Mouse (Mus musculus): ENCODE measurements around the gene Oxa1l. TPM values are rescaled to one million over a fixed set of nuclear protein-coding genes. Genes with fewer than 3 reads are reported as not detected.

The Oxa1l gene
- polyA plus RNA-seq (2015; fragmentation: Nextera tagmentation; extraction: Ambion mirVana) = 21.4 and 22.3 TPM in 2 replicates

- Histone ChIP-seq H3K4me1 (replicated peaks) (peaks cover 25% of the 10 kb centered on the region), H3K9ac (peak within 1 kb of the TSS; percentile 92), H3K4me3 (replicated peaks) (peak within 1 kb of the TSS; percentile 96), H3K36me3 (peaks cover 28% of the 10 kb centered on the region), H3K27ac (peak within 1 kb of the TSS; percentile 72), H3K4me2 (peak within 1 kb of the TSS; percentile 81), H3K9me3 (replicated peaks) (no peaks in the 10 kb centered on the region), H3K27me3 (no peaks in the 10 kb centered on the region)
- WGBS (ENCODE audit: insufficient replicate concordance) = under 1% methylated on average over 48 of the region's 48 CpGs
- ATAC-seq (ENCODE audit: low read depth) = peak; percentile 86
- peak; percentile 90 for DNase-seq
These were observed at the start of gene Oxa1l for GRCm38 (mm10) chr14:54360577-54361340. TSS of gene Oxa1l (plus strand) at chr14:54360834.

- Histone ChIP-seq H3K4me3 (replicated peaks) (no peak overlapping the region), H3K4me2 (no peak overlapping the region), H3K9ac (no peak overlapping the region), H3K36me3 (no peaks in the 10 kb centered on the region), H3K4me1 (replicated peaks) (no peaks in the 10 kb centered on the region), H3K27me3 (no peaks in the 10 kb centered on the region), H3K9me3 (replicated peaks) (no peaks in the 10 kb centered on the region), H3K27ac (no peak overlapping the region)
- ATAC-seq (ENCODE audit: low read depth) (no peak), DNase-seq (no peak)
- WGBS (ENCODE audit: insufficient replicate concordance) = 38% methylated on average over 3 of the region's 3 CpGs
These were observed 48.9 kb upstream of the Oxa1l start for GRCm38 (mm10) chr14:54311763-54312162.

- H3K9me3 ChIP-seq (replicated peaks) = no peaks in the 10 kb centered on the region
- no peaks in the 10 kb centered on the region for H3K4me1 ChIP-seq (replicated peaks)
- H3K27me3 ChIP-seq = no peaks in the 10 kb centered on the region
- ATAC-seq (ENCODE audit: low read depth) (no peak), DNase-seq (no peak)
- no peaks in the 10 kb centered on the region for H3K36me3 ChIP-seq
- H3K9ac ChIP-seq = no peak overlapping the region
- no peak overlapping the region for H3K4me3 ChIP-seq (replicated peaks)
- H3K4me2 ChIP-seq = no peak overlapping the region
- no peak overlapping the region for H3K27ac ChIP-seq
- 61% methylated on average over 18 of the region's 18 CpGs for WGBS (ENCODE audit: insufficient replicate concordance)
These were observed 38.9 kb upstream of the Oxa1l start for GRCm38 (mm10) chr14:54321556-54322376.

- Histone ChIP-seq H3K4me2 (no peak overlapping the region), H3K27ac (no peak overlapping the region), H3K4me1 (replicated peaks) (no peaks in the 10 kb centered on the region), H3K36me3 (no peaks in the 10 kb centered on the region), H3K9me3 (replicated peaks) (no peaks in the 10 kb centered on the region), H3K4me3 (replicated peaks) (no peak overlapping the region), H3K9ac (no peak overlapping the region), H3K27me3 (no peaks in the 10 kb centered on the region)
- DNase-seq = no peak
- 55% methylated on average over 5 of the region's 5 CpGs for WGBS (ENCODE audit: insufficient replicate concordance)
- ATAC-seq (ENCODE audit: low read depth) = no peak
These were observed 36.1 kb upstream of the Oxa1l start for GRCm38 (mm10) chr14:54324486-54324885.

- no peak for ATAC-seq (ENCODE audit: low read depth)
These were observed 32.1 kb upstream of the Oxa1l start for GRCm38 (mm10) chr14:54328548-54328947.

GRCm38 (mm10) chr14:54329201-54329600 is 31.4 kb upstream of the Oxa1l start:
- DNase-seq (no peak), ATAC-seq (ENCODE audit: low read depth) (no peak)
- H3K36me3 ChIP-seq = no peaks in the 10 kb centered on the region
- H3K9me3 ChIP-seq (replicated peaks) = no peaks in the 10 kb centered on the region
- 30% methylated on average over 9 of the region's 9 CpGs for WGBS (ENCODE audit: insufficient replicate concordance)
- no peaks in the 10 kb centered on the region for H3K4me1 ChIP-seq (replicated peaks)
- H3K27ac ChIP-seq = no peak overlapping the region
- H3K4me2 ChIP-seq = no peak overlapping the region
- H3K27me3 ChIP-seq = 0 out of 2 replicates have a peak, but pooled peaks cover 4% of the 10 kb centered on the region
- H3K4me3 ChIP-seq (replicated peaks) = no peak overlapping the region
- H3K9ac ChIP-seq = no peak overlapping the region

More at GRCm38 (mm10) chr14:54328548-54328947, 32.1 kb upstream of the Oxa1l start:
- Histone ChIP-seq H3K9ac (no peak overlapping the region), H3K4me3 (replicated peaks) (no peak overlapping the region), H3K36me3 (no peaks in the 10 kb centered on the region), H3K4me1 (replicated peaks) (no peaks in the 10 kb centered on the region), H3K27me3 (0 out of 2 replicates have a peak, but pooled peaks cover 4% of the 10 kb centered on the region), H3K9me3 (replicated peaks) (no peaks in the 10 kb centered on the region), H3K4me2 (no peak overlapping the region), H3K27ac (no peak overlapping the region)
- WGBS (ENCODE audit: insufficient replicate concordance) = 59% methylated on average over 2 of the region's 2 CpGs
- DNase-seq = no peak

GRCm38 (mm10) chr14:54331178-54331577 is 29.5 kb upstream of the Oxa1l start:
- no peaks in the 10 kb centered on the region for H3K9me3 ChIP-seq (replicated peaks)
- DNase-seq (no peak), ATAC-seq (ENCODE audit: low read depth) (no peak)
- H3K4me3 ChIP-seq (replicated peaks) = no peak overlapping the region
- no peaks in the 10 kb centered on the region for H3K36me3 ChIP-seq
- H3K4me2 ChIP-seq = no peak overlapping the region
- H3K9ac ChIP-seq = no peak overlapping the region
- H3K27me3 ChIP-seq = 0 out of 2 replicates have a peak, but pooled peaks cover 4% of the 10 kb centered on the region
- WGBS (ENCODE audit: insufficient replicate concordance) = 76% methylated on average over 1 of the region's 1 CpGs
- no peak overlapping the region for H3K27ac ChIP-seq
- H3K4me1 ChIP-seq (replicated peaks) = no peaks in the 10 kb centered on the region

GRCm38 (mm10) chr14:54332176-54333074 is 28.2 kb upstream of the Oxa1l start:
- WGBS (ENCODE audit: insufficient replicate concordance) = 73% methylated on average over 5 of the region's 5 CpGs

GRCm38 (mm10) chr14:54333452-54334189 is 27.0 kb upstream of the Oxa1l start:
- no peak overlapping the region for H3K9ac ChIP-seq
- H3K27ac ChIP-seq = no peak overlapping the region
- no peak for DNase-seq
- 0 out of 2 replicates have a peak, but pooled peaks cover 4% of the 10 kb centered on the region for H3K27me3 ChIP-seq
- no peak overlapping the region for H3K4me2 ChIP-seq
- H3K36me3 ChIP-seq = no peaks in the 10 kb centered on the region
- H3K4me1 ChIP-seq (replicated peaks) = no peaks in the 10 kb centered on the region
- no peak for ATAC-seq (ENCODE audit: low read depth)
- H3K9me3 ChIP-seq (replicated peaks) = no peaks in the 10 kb centered on the region
- H3K4me3 ChIP-seq (replicated peaks) = no peak overlapping the region
- WGBS (ENCODE audit: insufficient replicate concordance) = 54% methylated on average over 8 of the region's 8 CpGs

More at GRCm38 (mm10) chr14:54332176-54333074, 28.2 kb upstream of the Oxa1l start:
- no peak overlapping the region for H3K27ac ChIP-seq
- no peaks in the 10 kb centered on the region for H3K36me3 ChIP-seq
- no peak overlapping the region for H3K9ac ChIP-seq
- H3K4me1 ChIP-seq (replicated peaks) = no peaks in the 10 kb centered on the region
- no peaks in the 10 kb centered on the region for H3K9me3 ChIP-seq (replicated peaks)
- H3K4me2 ChIP-seq = no peak overlapping the region
- DNase-seq (no peak), ATAC-seq (ENCODE audit: low read depth) (no peak)
- 0 out of 2 replicates have a peak, but pooled peaks cover 4% of the 10 kb centered on the region for H3K27me3 ChIP-seq
- H3K4me3 ChIP-seq (replicated peaks) = no peak overlapping the region

GRCm38 (mm10) chr14:54340836-54341235 is 19.8 kb upstream of the Oxa1l start:
- H3K4me3 ChIP-seq (replicated peaks) = no peak overlapping the region
- WGBS (ENCODE audit: insufficient replicate concordance) = 58% methylated on average over 7 of the region's 7 CpGs
- no peak overlapping the region for H3K9ac ChIP-seq
- no peaks in the 10 kb centered on the region for H3K9me3 ChIP-seq (replicated peaks)
- H3K27ac ChIP-seq = no peak overlapping the region
- no peak overlapping the region for H3K4me2 ChIP-seq
- DNase-seq (no peak), ATAC-seq (ENCODE audit: low read depth) (no peak)
- no peaks in the 10 kb centered on the region for H3K4me1 ChIP-seq (replicated peaks)
- no peaks in the 10 kb centered on the region for H3K36me3 ChIP-seq
- no peaks in the 10 kb centered on the region for H3K27me3 ChIP-seq
